Mouse (Mus musculus): Measurements from ENCODE around the gene Pln. TPM values are rescaled to one million over a fixed set of nuclear protein-coding genes. Genes with fewer than 3 reads are reported as not detected.

Pln gene
- polyA plus RNA-seq, 1 experiment from 2014 or later: 2.7 TPM

- H3K4me2 ChIP-seq (ENCODE audit: low read length): peak overlapping the region; percentile 33; the same call in 1 of the 2 replicates
- no peaks in the 10 kb centered on the region for H3K36me3 ChIP-seq (ENCODE audit: control insufficient read depth, insufficient read depth, low read length)
- peaks cover 4% of the 10 kb centered on the region; the same call in 1 of the 2 replicates for H3K4me1 ChIP-seq (replicated peaks; ENCODE audit: control insufficient read depth, insufficient read depth, low read length)
- ATAC-seq (replicated peaks; ENCODE audit: low FRiP score, low TSS enrichment, low read depth): no peak
- H3K4me3 ChIP-seq (ENCODE audit: low read depth, low read length): no peak overlapping the region
- H3K9ac ChIP-seq (ENCODE audit: low read length): no peak overlapping the region
- no peak overlapping the region for H3K27ac ChIP-seq (ENCODE audit: low read depth)
- DNase-seq (ENCODE audit: low spot score): no peak
- H3K27me3 ChIP-seq (replicated peaks; ENCODE audit: control insufficient read depth, insufficient read depth, low read length): no peaks in the 10 kb centered on the region
- H3K9me3 ChIP-seq (ENCODE audit: control insufficient read depth, low read length): peaks cover 10% of the 10 kb centered on the region; the same call in 1 of the 2 replicates
These were observed 39.6 kb downstream of the Pln start for GRCm38 (mm10) chr10:53377096-53377495.

DNA sequence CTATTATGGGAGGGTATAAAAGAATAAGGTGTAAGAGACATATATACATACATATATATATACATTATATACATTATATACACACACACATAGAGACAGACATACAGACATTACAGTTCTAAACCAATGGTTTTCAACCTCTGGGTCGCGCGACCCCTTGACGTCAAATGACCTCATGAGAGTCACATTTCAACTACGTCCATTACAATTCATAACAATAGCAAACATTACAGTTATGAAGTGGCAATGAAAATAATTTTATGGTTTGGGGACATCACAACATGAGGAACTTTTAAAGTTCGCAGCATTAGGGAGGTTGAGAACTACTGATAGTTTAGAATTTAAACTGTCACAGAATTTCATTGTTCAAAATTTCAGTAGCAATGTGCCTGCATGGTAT is 40.8 kb downstream of the Pln start:
- no peaks in the 10 kb centered on the region for H3K27me3 ChIP-seq (replicated peaks; ENCODE audit: control insufficient read depth, insufficient read depth, low read length)
- peaks cover 4% of the 10 kb centered on the region; the same call in 1 of the 2 replicates for H3K4me1 ChIP-seq (replicated peaks; ENCODE audit: control insufficient read depth, insufficient read depth, low read length)
- H3K36me3 ChIP-seq (ENCODE audit: control insufficient read depth, insufficient read depth, low read length): no peaks in the 10 kb centered on the region
- 0 out of 2 replicates have a peak, but pooled peaks cover 5% of the 10 kb centered on the region for H3K9me3 ChIP-seq (ENCODE audit: control insufficient read depth, low read length)
- DNase-seq (ENCODE audit: low spot score) (no peak), ATAC-seq (replicated peaks; ENCODE audit: low FRiP score, low TSS enrichment, low read depth) (no peak)
- 72% methylated on average over 6 of the region's 6 CpGs for WGBS
- no peak overlapping the region for H3K27ac ChIP-seq (ENCODE audit: low read depth)
- peak overlapping the region; percentile 82 for H3K4me3 ChIP-seq (ENCODE audit: low read depth, low read length)
- H3K4me2 ChIP-seq (ENCODE audit: low read length): peak overlapping the region; percentile 72
- peak overlapping the region; percentile 95 for H3K9ac ChIP-seq (ENCODE audit: low read length)

GRCm38 (mm10) chr10:53378981-53379708 is 41.7 kb downstream of the Pln start:
- H3K4me3 ChIP-seq (ENCODE audit: low read depth, low read length): peak overlapping the region; percentile 82
- H3K27me3 ChIP-seq (replicated peaks; ENCODE audit: control insufficient read depth, insufficient read depth, low read length): no peaks in the 10 kb centered on the region
- peaks cover 4% of the 10 kb centered on the region; the same call in 1 of the 2 replicates for H3K4me1 ChIP-seq (replicated peaks; ENCODE audit: control insufficient read depth, insufficient read depth, low read length)
- DNase-seq (ENCODE audit: low spot score): peak; percentile 78
- peak overlapping the region; percentile 95 for H3K9ac ChIP-seq (ENCODE audit: low read length)
- H3K36me3 ChIP-seq (ENCODE audit: control insufficient read depth, insufficient read depth, low read length): no peaks in the 10 kb centered on the region
- ATAC-seq (replicated peaks; ENCODE audit: low FRiP score, low TSS enrichment, low read depth): peak; percentile 91
- peak overlapping the region; percentile 72 for H3K4me2 ChIP-seq (ENCODE audit: low read length)
- peak overlapping the region; percentile 98 for H3K27ac ChIP-seq (ENCODE audit: low read depth)
- H3K9me3 ChIP-seq (ENCODE audit: control insufficient read depth, low read length): no peaks in the 10 kb centered on the region
- under 1% methylated on average over 43 of the region's 59 CpGs for WGBS

DNA sequence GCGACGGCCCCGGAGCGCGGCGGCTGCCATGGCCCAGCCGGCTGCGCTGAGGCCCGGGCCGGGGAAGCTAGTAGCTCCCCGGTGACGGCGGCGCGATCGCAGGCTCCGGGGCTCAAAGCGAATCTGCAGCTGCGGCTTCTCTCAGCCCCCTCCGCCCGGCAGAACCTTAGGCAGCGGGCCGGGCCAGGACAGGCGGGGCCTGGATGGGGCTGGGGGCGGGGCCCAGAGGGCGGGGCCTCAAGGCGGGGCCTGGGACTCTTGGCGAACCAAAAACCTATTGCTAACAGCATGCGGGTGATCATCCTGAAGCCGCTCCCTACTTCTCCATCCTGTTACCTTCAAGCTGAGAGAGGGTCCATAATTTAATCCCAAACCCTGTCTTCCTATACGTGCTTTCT is 42.2 kb downstream of the Pln start, which contains the start of gene Cep85l:
Gene Cep85l, minus strand, starts transcription at position 239 of the 398 bp plus-strand sequence.
- WGBS: under 1% methylated on average over 25 of the region's 31 CpGs
- Histone ChIP-seq H3K9me3 (ENCODE audit: control insufficient read depth, low read length) (no peaks in the 10 kb centered on the region), H3K4me2 (ENCODE audit: low read length) (peak within 1 kb of the TSS; percentile 72), H3K27ac (ENCODE audit: low read depth) (peak within 1 kb of the TSS; percentile 98), H3K9ac (ENCODE audit: low read length) (peak within 1 kb of the TSS; percentile 95), H3K27me3 (replicated peaks; ENCODE audit: control insufficient read depth, insufficient read depth, low read length) (no peaks in the 10 kb centered on the region), H3K4me3 (ENCODE audit: low read depth, low read length) (peak within 1 kb of the TSS; percentile 82), H3K4me1 (replicated peaks; ENCODE audit: control insufficient read depth, insufficient read depth, low read length) (peaks cover 4% of the 10 kb centered on the region; the same call in 1 of the 2 replicates), H3K36me3 (ENCODE audit: control insufficient read depth, insufficient read depth, low read length) (no peaks in the 10 kb centered on the region)
- ATAC-seq (replicated peaks; ENCODE audit: low FRiP score, low TSS enrichment, low read depth) (peak; percentile 99), DNase-seq (ENCODE audit: low spot score) (peak; percentile 94)

DNA sequence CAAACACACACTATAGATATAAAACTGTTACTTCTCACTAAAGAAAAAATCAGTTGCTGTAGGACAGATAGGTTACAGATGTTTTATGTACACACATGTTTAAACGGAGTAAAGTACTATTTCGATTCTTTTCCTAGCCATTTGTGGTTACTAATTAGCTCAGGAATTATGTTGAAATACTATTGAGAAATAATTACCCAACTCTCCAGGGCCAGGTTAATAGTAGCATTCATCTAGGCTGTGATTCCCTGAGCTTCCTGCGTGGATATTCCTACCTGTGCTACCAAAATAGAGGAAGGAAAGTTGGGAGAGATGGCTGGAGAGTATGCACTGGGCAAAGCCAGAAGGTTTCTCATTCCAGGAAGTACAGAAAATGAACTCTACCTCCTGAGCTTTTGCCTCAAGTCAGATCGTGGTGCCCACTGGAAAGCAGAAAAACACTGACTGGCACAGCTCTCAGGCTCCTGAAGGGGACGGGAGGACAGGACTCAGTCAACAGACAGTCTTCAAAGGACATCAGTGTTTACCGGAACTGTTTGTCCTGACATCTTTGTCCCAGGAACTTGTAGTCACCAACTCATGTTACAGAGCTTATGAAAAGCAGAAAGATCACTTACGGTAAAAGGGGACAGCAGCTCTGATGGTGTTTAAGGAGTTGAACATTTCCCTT is 45.4 kb downstream of the Pln start:
- DNase-seq (ENCODE audit: low spot score): no peak
- Histone ChIP-seq H3K27ac (ENCODE audit: low read depth) (no peak overlapping the region), H3K27me3 (replicated peaks; ENCODE audit: control insufficient read depth, insufficient read depth, low read length) (no peaks in the 10 kb centered on the region), H3K4me1 (replicated peaks; ENCODE audit: control insufficient read depth, insufficient read depth, low read length) (no peaks in the 10 kb centered on the region), H3K9ac (ENCODE audit: low read length) (no peak overlapping the region), H3K4me2 (ENCODE audit: low read length) (no peak overlapping the region), H3K36me3 (ENCODE audit: control insufficient read depth, insufficient read depth, low read length) (no peaks in the 10 kb centered on the region), H3K4me3 (ENCODE audit: low read depth, low read length) (no peak overlapping the region), H3K9me3 (ENCODE audit: control insufficient read depth, low read length) (no peaks in the 10 kb centered on the region)
- 67% methylated on average over 7 of the region's 7 CpGs for WGBS
- no peak for ATAC-seq (replicated peaks; ENCODE audit: low FRiP score, low TSS enrichment, low read depth)

GRCm38 (mm10) chr10:53384896-53385295 is 47.4 kb downstream of the Pln start:
- H3K27me3 ChIP-seq (replicated peaks; ENCODE audit: control insufficient read depth, insufficient read depth, low read length): no peaks in the 10 kb centered on the region
- ATAC-seq (replicated peaks; ENCODE audit: low FRiP score, low TSS enrichment, low read depth) (no peak), DNase-seq (ENCODE audit: low spot score) (no peak)
- no peak overlapping the region for H3K9ac ChIP-seq (ENCODE audit: low read length)
- H3K36me3 ChIP-seq (ENCODE audit: control insufficient read depth, insufficient read depth, low read length): no peaks in the 10 kb centered on the region
- 87% methylated on average over 1 of the region's 1 CpGs for WGBS
- H3K4me1 ChIP-seq (replicated peaks; ENCODE audit: control insufficient read depth, insufficient read depth, low read length): no peaks in the 10 kb centered on the region
- H3K4me3 ChIP-seq (ENCODE audit: low read depth, low read length): no peak overlapping the region
- H3K9me3 ChIP-seq (ENCODE audit: control insufficient read depth, low read length): no peaks in the 10 kb centered on the region
- no peak overlapping the region for H3K27ac ChIP-seq (ENCODE audit: low read depth)
- H3K4me2 ChIP-seq (ENCODE audit: low read length): no peak overlapping the region

- H3K27ac ChIP-seq (ENCODE audit: low read depth): no peak overlapping the region
- H3K9ac ChIP-seq (ENCODE audit: low read length): no peak overlapping the region
- no peaks in the 10 kb centered on the region for H3K36me3 ChIP-seq (ENCODE audit: control insufficient read depth, insufficient read depth, low read length)
- no peak for ATAC-seq (replicated peaks; ENCODE audit: low FRiP score, low TSS enrichment, low read depth)
- H3K27me3 ChIP-seq (replicated peaks; ENCODE audit: control insufficient read depth, insufficient read depth, low read length): no peaks in the 10 kb centered on the region
- no peaks in the 10 kb centered on the region for H3K9me3 ChIP-seq (ENCODE audit: control insufficient read depth, low read length)
- no peak overlapping the region for H3K4me2 ChIP-seq (ENCODE audit: low read length)
- no peak overlapping the region for H3K4me3 ChIP-seq (ENCODE audit: low read depth, low read length)
- no peak for DNase-seq (ENCODE audit: low spot score)
- H3K4me1 ChIP-seq (replicated peaks; ENCODE audit: control insufficient read depth, insufficient read depth, low read length): no peaks in the 10 kb centered on the region
- WGBS: 64% methylated on average over 5 of the region's 5 CpGs
These were observed 48.0 kb downstream of the Pln start for GRCm38 (mm10) chr10:53385438-53385837.

DNA sequence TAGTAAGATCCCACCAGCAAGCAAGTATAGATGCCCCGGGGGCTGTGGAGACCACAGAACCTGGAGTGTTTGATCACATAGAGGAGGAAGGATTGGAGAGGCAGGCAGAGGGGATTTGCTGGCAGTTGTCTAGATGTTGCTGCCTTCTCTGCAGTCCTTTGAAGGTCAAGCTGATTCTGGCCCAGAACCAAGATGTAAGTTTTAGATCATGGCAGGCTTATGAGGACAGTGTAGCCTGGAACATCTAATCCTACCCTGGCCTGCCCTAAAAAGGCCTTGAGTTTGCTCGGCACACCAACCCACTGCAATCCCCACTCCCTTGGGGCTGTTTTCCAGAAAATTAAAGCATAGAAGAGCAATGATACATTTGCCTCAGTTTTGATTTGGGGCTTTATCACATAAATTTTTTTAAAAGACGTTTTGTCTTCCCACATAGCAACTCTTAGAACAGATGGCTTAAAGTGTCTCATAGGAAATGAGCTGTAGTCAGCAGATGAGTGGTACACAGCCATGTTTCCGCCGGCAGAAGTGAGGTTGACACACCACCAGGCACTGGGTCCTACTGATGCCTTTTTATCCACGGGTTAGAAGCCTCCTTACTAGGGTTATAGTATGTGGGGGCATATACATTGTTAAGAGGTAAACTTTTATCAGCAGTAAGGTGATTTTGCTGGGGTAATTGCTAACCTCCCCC is 50.9 kb downstream of the Pln start:
- 76% methylated on average over 6 of the region's 6 CpGs for WGBS
- H3K27me3 ChIP-seq (replicated peaks; ENCODE audit: control insufficient read depth, insufficient read depth, low read length): no peaks in the 10 kb centered on the region
- no peak overlapping the region for H3K4me3 ChIP-seq (ENCODE audit: low read depth, low read length)
- H3K4me1 ChIP-seq (replicated peaks; ENCODE audit: control insufficient read depth, insufficient read depth, low read length): no peaks in the 10 kb centered on the region
- H3K4me2 ChIP-seq (ENCODE audit: low read length): no peak overlapping the region
- no peak overlapping the region for H3K27ac ChIP-seq (ENCODE audit: low read depth)
- no peaks in the 10 kb centered on the region for H3K9me3 ChIP-seq (ENCODE audit: control insufficient read depth, low read length)
- no peaks in the 10 kb centered on the region for H3K36me3 ChIP-seq (ENCODE audit: control insufficient read depth, insufficient read depth, low read length)
- no peak overlapping the region for H3K9ac ChIP-seq (ENCODE audit: low read length)
- DNase-seq (ENCODE audit: low spot score) (no peak), ATAC-seq (replicated peaks; ENCODE audit: low FRiP score, low TSS enrichment, low read depth) (no peak)

Data from intestine, embryonic 14.5 days (tissue).